ENCODE assay signal across 15 mouse cellular contexts in the genomic region with DNA sequence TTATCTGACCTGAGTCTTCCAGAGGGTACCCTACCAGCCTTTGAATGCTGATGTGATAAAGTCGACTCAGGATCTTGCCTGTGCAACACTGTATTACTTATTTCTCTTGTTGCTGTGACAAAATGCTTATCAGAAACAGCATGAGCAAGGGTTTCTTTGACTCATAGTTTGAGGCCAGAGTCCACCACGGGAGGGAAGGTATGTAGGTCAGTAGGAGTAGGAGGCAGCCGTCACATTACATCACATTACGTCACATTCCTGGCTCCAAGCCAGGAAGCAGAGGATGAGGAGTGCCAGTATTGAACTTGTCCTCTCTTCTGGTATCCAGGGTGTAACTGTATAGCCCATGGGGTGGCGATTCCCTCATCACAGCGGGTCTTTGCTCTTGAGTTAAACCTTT.
DNase-seq lines count a peak whose midpoint lies in the region; ATAC-seq and TF ChIP-seq lines count a peak whose summit lies in the region.
"Had no signal": no experiment of that assay in that cellular context is flagged by ENCODE, and none has a peak within 500 bp of the region (broad histone marks: within the 10 kb centered on the region; RNA-seq: fewer than 3 reads in every experiment).

No protein-coding gene starts in this region.

- 43% methylated on average over 6 of the region's 6 CpGs for WGBS in liver, adult 2 months
- WGBS in liver, embryonic 12.5 days (ENCODE audit: insufficient replicate concordance): 53% methylated on average over 6 of the region's 6 CpGs
- WGBS in stomach, embryonic 15.5 days: 64% methylated on average over 6 of the region's 6 CpGs

- H3K4me1 ChIP-seq in liver, adult 2 months (ENCODE audit: control insufficient read depth, insufficient read depth, low read length): peaks cover 2% of the 10 kb centered on the region; the same call in 1 of the 2 replicates
- H3K4me1 ChIP-seq in liver, embryonic 12.5 days: no peaks in the 10 kb centered on the region
- H3K4me1 ChIP-seq in stomach, embryonic 15.5 days: no peaks in the 10 kb centered on the region
- H3K4me1 ChIP-seq: midbrain, embryonic 10.5 days had no signal

- no peaks in the 10 kb centered on the region for H3K36me3 ChIP-seq in liver, adult 2 months (ENCODE audit: control insufficient read depth, insufficient read depth, low read length)
- H3K36me3 ChIP-seq in liver, embryonic 12.5 days: no peaks in the 10 kb centered on the region
- H3K36me3 ChIP-seq in stomach, embryonic 15.5 days: no peaks in the 10 kb centered on the region
- H3K36me3 ChIP-seq: limb, embryonic 13.5 days; midbrain, embryonic 10.5 days had no signal

- TF ChIP-seq POLR2A in liver, adult 2 months (IDR thresholded peaks at IDR 0.05; ENCODE audit: extremely low read depth, insufficient read depth, low read length): no peak

- H3K4me3 ChIP-seq in liver, adult 2 months (ENCODE audit: insufficient read depth, low read depth, low read length): no peak overlapping the region
- no peak overlapping the region for H3K4me3 ChIP-seq in liver, embryonic 12.5 days
- H3K4me3 ChIP-seq in stomach, embryonic 15.5 days (replicated peaks): no peak overlapping the region
- H3K4me3 ChIP-seq: limb, embryonic 13.5 days; midbrain, embryonic 10.5 days had no signal

- no peak overlapping the region for H3K27ac ChIP-seq in liver, adult 2 months (replicated peaks; ENCODE audit: insufficient read depth, low read depth, low read length)
- H3K27ac ChIP-seq in liver, embryonic 12.5 days: no peak overlapping the region
- H3K27ac ChIP-seq in stomach, embryonic 15.5 days: no peak overlapping the region
- H3K27ac ChIP-seq: hindbrain, embryonic 14.5 days; limb, embryonic 13.5 days; midbrain, embryonic 10.5 days had no signal

- no peak overlapping the region for H3K4me2 ChIP-seq in liver, embryonic 12.5 days
- H3K4me2 ChIP-seq in stomach, embryonic 15.5 days: no peak overlapping the region
- H3K4me2 ChIP-seq: hindbrain, embryonic 14.5 days; limb, embryonic 13.5 days had no signal

- no peaks in the 10 kb centered on the region for H3K79me2 ChIP-seq in liver, adult 2 months (ENCODE audit: control insufficient read depth, insufficient read depth, low read length)

- no peaks in the 10 kb centered on the region for H3K9me3 ChIP-seq in liver, embryonic 12.5 days (replicated peaks)
- H3K9me3 ChIP-seq in stomach, embryonic 15.5 days: no peaks in the 10 kb centered on the region
- H3K9me3 ChIP-seq: limb, embryonic 13.5 days; midbrain, embryonic 10.5 days had no signal

- H3K9ac ChIP-seq in liver, adult 2 months (ENCODE audit: low read depth, low read length): no peak overlapping the region
- H3K9ac ChIP-seq in liver, embryonic 12.5 days: no peak overlapping the region
- no peak overlapping the region for H3K9ac ChIP-seq in stomach, embryonic 15.5 days
- H3K9ac ChIP-seq: hindbrain, embryonic 14.5 days; limb, embryonic 13.5 days had no signal

- no peaks in the 10 kb centered on the region for H3K27me3 ChIP-seq in liver, adult 2 months (ENCODE audit: control insufficient read depth, insufficient read depth, low read length)
- no peaks in the 10 kb centered on the region for H3K27me3 ChIP-seq in liver, embryonic 12.5 days (replicated peaks)
- no peaks in the 10 kb centered on the region for H3K27me3 ChIP-seq in stomach, embryonic 15.5 days (replicated peaks)

- DNase-seq in adrenal gland, adult 8-10 months: peak; percentile 3
- DNase-seq in adrenal gland, adult 18-20 months (ENCODE audit: low spot score in 2 of 2): no peak
- peak; percentile 82 for DNase-seq in liver, adult 2 months (ENCODE audit: extremely low read depth, low read depth, low spot score)
- DNase-seq in adrenal gland, postnatal 36 days: peak; percentile 5 to 19
- DNase-seq in thymus, postnatal 14 days: no peak
- DNase-seq: kidney, adult 9 months; lung, postnatal 10 days; right cerebral cortex, postnatal 14 days had no signal

- TF ChIP-seq CTCF in liver, adult 2 months (IDR thresholded peaks at IDR 0.05; ENCODE audit: low read depth, low read length): no peak

- no peak for ATAC-seq in liver, embryonic 12.5 days
- ATAC-seq in stomach, embryonic 15.5 days (ENCODE audit: insufficient read depth, low FRiP score, low read depth): peak; percentile 56
- ATAC-seq in activated CD4-positive, CD25-positive, alpha-beta regulatory T cell, adult 4 months: no peak
- ATAC-seq: forebrain, embryonic 16.5 days had no signal

Comparison
In these comparisons a context has a peak if more than half of its experiments do, and no peak if none do; other contexts are left out.
1. DNase-seq: peak in adrenal gland, adult 8-10 months (single experiment), liver, adult 2 months (single experiment) and adrenal gland, postnatal 36 days (2 of 2); none in adrenal gland, adult 18-20 months (0 of 2) and thymus, postnatal 14 days (single experiment).